Mouse (Mus musculus) Patski (cell line): Measurements from ENCODE around the gene Stmn1. TPM values are rescaled to one million over a fixed set of nuclear protein-coding genes. Genes with fewer than 3 reads are reported as not detected.
"Not testable (repeated sequence)": the region's sequence is repeated elsewhere in the genome, so short reads cannot be mapped to it uniquely, and the experiment has no call there.

ENCODE experiments used
- ATAC-seq: fragments of 100-300 bp; one replicate; pipeline ENCODE4 v1.8.0; 2021
- CTCF ChIA-PET: fragments of 350-600 bp; sonication (Branson Sonifier 250); formaldehyde crosslinking; loops from one replicate; lab custom pipeline; 2022; ENCODE audit warnings: inconsistent platforms; lab: Charles Lee
- POLR2A ChIA-PET: fragments of 350-600 bp; sonication (Branson Sonifier 250); formaldehyde crosslinking; loops from one replicate; lab custom pipeline; 2022; ENCODE audit warnings: antibody characterized with exemption, inconsistent platforms; lab: Charles Lee
- DNase-seq: peaks from one replicate; pipeline ENCODE4 v3.0.0-alpha.2; 2011; ENCODE audit warnings: low read depth, low spot score
- H3K27me3 ChIP-seq: fragments of 371-371 bp; one replicate; pipeline ENCODE4 v1.5.1; 2021
- CTCF ChIP-seq: fragments of 100-300 bp; IDR thresholded peaks from one replicate; pipeline ENCODE4 v1.5.1; 2021
- in situ Hi-C: fragments of 300-500 bp; cut with MboI; formaldehyde crosslinking; loops from 3 replicates; pipeline ENCODE4 v1.11.1; 2018; ENCODE audit warnings: low pct_unique_long_range_greater_than_20kb, mixed read lengths
- polyA plus RNA-seq: library from polyadenylated mRNA; unstranded; gene quantifications from one replicate; pipeline ENCODE4 v1.2.3, GENCODE M21; 2021

The Stmn1 gene
- polyA plus RNA-seq, 1 experiment from 2014 or later: 204 TPM

GRCm38 (mm10) chr4:134485151-134485900 is 17.2 kb downstream of the Stmn1 start:
- H3K27me3 ChIP-seq: no peaks in the 10 kb centered on the region
- DNase-seq (no peak), ATAC-seq (no peak)
- CTCF ChIA-PET: interaction anchor here (0.8 kb wide), 1 partner anchor 9 kb away, joined by 3 read pairs; no protein-coding TSS in a partner anchor
- no peak for TF ChIP-seq CTCF
- POLR2A ChIA-PET: no interaction called here
- in situ Hi-C loops: no loop called here

GRCm38 (mm10) chr4:134488211-134488610 is 20.1 kb downstream of the Stmn1 start:
- TF ChIP-seq CTCF: no peak
- ChIA-PET POLR2A (no interaction called here), CTCF (interaction anchor here (0.7 to 2.2 kb wide), 2 partner anchors 11 to 20 kb away, joined by 3 to 9 read pairs; no protein-coding TSS in a partner anchor)
- in situ Hi-C loops: no loop called here
- H3K27me3 ChIP-seq: no peaks in the 10 kb centered on the region
- DNase-seq (no peak), ATAC-seq (no peak)

DNA sequence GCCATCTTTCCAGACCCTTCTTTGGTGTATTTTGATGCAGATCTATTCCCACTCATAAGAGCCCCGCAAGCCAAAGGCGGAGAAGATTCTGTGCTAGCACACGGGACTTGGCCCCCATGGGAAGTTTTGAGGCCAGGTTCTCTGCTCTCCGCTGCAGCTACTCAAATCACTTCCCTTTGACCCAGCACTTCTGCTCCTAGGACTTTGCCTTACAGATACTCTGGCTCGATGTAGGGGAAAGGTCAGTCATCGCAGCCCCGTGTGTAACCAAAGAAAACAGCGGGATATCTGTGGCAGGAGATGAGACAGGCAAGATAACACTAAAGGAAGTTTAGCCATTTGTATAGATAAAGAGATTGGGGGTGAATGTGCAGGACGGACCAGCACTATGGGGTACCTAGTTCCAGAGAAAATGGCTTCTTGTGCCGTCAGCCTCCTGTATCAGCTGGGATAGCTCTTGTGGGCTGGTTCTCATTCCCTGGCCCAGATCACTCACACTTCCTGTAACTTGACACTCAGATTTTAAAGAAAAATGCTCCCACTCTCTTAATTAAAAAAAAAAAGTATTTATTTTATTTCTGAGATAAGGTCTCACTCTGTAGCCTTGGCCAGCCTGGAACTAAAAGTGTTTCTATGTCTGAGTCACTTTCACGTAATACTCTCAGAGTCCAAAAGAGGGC is 22.0 kb downstream of the Stmn1 start:
- in situ Hi-C loops: no loop called here
- DNase-seq: no peak
- no peak for TF ChIP-seq CTCF
- no peak for ATAC-seq
- ChIA-PET CTCF (no interaction called here), POLR2A (no interaction called here)
- no peaks in the 10 kb centered on the region for H3K27me3 ChIP-seq

GRCm38 (mm10) chr4:134491716-134492115 is 23.6 kb downstream of the Stmn1 start:
- no peaks in the 10 kb centered on the region for H3K27me3 ChIP-seq
- DNase-seq: no peak
- no peak for TF ChIP-seq CTCF
- POLR2A ChIA-PET: no interaction called here
- ATAC-seq: no peak
- in situ Hi-C loops: no loop called here
- CTCF ChIA-PET: no interaction called here

GRCm38 (mm10) chr4:134494161-134494560 is 26.0 kb downstream of the Stmn1 start:
- H3K27me3 ChIP-seq, ATAC-seq, in situ Hi-C loops, POLR2A ChIA-PET, CTCF ChIA-PET, DNase-seq: not testable (repeated sequence)

DNA sequence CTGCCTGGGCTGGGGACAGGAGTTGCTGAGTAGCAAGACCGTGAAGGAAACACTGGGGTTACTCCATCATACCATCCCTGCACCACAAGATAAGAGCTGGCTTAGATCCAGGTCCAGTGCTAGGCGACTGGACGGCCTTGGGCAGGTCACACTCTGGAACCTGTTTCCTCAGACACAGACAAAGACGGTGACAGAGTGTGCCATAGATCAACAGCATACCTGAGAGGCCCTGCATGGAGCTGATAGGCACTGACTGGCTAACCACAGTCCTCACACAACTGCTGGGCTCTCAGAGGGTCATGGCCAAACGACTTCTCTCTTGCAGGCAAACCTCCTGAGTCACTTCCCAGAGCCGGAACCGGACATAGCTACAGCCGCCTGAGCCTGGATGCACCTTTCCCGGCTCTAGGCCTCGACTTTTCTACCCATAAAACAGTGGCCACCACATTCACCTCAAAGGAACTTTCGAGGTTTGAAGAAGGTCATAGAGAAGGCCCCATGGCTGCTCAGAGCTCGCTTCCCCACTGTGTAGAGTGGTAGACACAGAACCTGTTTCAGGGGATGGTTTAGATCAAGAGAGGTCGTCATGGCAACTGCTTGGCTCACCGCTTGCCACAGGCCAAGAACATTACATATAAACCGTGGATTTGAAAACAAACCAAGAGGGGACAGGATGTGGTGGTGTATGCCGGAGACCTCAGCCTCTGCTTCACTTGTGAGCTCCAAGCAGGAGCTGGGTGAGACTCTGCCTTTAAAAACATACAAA is 26.8 kb downstream of the Stmn1 start:
- POLR2A ChIA-PET: interaction anchor here (1.3 kb wide), 1 partner anchor 12 kb away, joined by 4 read pairs; no protein-coding TSS in a partner anchor
- DNase-seq: no peak
- TF ChIP-seq CTCF: no peak
- in situ Hi-C loops: no loop called here
- CTCF ChIA-PET: interaction anchor here (0.7 kb wide), 1 partner anchor 9 kb away, joined by 3 read pairs; no protein-coding TSS in a partner anchor
- ATAC-seq: no peak
- H3K27me3 ChIP-seq: no peaks in the 10 kb centered on the region

GRCm38 (mm10) chr4:134495546-134495923 is 27.4 kb downstream of the Stmn1 start:
- ChIA-PET POLR2A (interaction anchor here (1.3 kb wide), 1 partner anchor 12 kb away, joined by 4 read pairs; no protein-coding TSS in a partner anchor), CTCF (no interaction called here)

DNA sequence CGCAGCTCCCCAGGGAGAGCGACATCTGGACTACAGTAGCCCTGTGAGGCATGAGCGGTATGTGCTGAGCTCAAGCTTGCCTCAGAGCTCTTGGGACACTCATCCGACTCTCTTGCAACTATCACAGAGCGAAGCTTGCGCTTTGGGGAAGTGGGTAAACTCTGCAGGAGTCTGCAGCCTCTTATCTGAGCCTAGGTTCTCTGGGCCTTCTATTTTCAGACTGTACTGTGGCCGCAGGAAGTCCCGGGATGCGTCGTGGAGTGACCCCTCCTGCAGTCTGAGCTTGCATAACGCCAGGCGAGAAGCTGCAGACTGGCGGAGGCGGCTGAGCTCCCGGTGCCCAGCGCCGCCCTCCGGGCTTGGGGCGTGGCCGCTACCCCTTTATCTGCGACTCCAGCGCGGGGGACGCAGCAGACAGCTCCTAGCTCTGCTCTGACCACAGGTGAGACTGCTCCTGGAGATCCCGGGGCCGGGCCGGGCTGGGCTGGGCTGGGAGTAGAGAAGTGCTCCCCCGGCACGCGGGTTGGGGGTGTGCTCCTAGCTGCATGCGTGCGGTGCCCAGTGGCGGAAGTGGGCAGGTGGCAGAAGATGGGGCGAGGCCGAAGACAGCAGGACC is 28.6 kb downstream of the Stmn1 start, which contains the start of gene Paqr7:
TSS of gene Paqr7 (plus strand) at position 103 of the 616 bp plus-strand sequence.
- ChIA-PET POLR2A (interaction anchor here (0.5 to 0.6 kb wide), 2 partner anchors 27 to 824 kb away, joined by 3 to 5 read pairs; no protein-coding TSS in a partner anchor), CTCF (no interaction called here)
- no peaks in the 10 kb centered on the region for H3K27me3 ChIP-seq
- peak; percentile 35 for ATAC-seq
- in situ Hi-C loops: no loop called here
- no peak for TF ChIP-seq CTCF
- no peak for DNase-seq

More at GRCm38 (mm10) chr4:134495546-134495923, 27.4 kb downstream of the Stmn1 start:
- no peaks in the 10 kb centered on the region for H3K27me3 ChIP-seq
- DNase-seq: no peak
- no peak for TF ChIP-seq CTCF
- in situ Hi-C loops: no loop called here
- ATAC-seq: no peak

DNA sequence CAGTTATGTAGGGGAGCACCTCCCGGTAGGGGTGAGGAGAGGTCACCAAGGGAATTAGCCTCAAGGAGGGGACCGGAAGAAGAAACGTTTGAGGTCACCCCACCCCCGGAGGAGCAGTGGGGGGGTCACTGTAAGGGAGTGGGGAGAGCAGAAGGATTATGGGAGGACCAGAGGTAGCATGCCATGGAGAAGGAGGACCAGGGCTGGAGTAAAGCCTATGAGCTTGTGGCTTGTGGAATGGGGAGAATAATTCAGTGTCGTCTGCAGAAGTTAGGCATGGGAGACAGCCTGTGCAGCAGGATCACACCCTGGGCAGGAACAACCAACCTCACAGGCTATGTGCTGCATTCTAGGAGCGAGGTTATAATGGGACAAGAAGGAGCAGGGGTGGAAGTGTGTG is 29.1 kb downstream of the Stmn1 start:
- ChIA-PET POLR2A (interaction anchor here (0.6 kb wide), 1 partner anchor 28 kb away, joined by 3 read pairs; no protein-coding TSS in a partner anchor), CTCF (no interaction called here)
- TF ChIP-seq CTCF: no peak
- ATAC-seq: no peak
- in situ Hi-C loops: no loop called here
- DNase-seq: no peak
- no peaks in the 10 kb centered on the region for H3K27me3 ChIP-seq
